Mouse (Mus musculus): ENCODE measurements at regions not wholly inside any gene's neighbourhood (a gene's known extent, or its start where the extent isn't known, plus 50 kb on each side); places are given as distances from the start of the nearest gene placed in this dataset.

- TF ChIP-seq POLR2A (IDR thresholded peaks at IDR 0.05; ENCODE audit: insufficient read length, low read depth) = no peak
- TF ChIP-seq MAX (IDR thresholded peaks at IDR 0.05; ENCODE audit: low read depth) = no peak
- no peak for TF ChIP-seq E2F4 (IDR thresholded peaks at IDR 0.05; ENCODE audit: insufficient read depth)
- TF ChIP-seq SRF (IDR thresholded peaks at IDR 0.05; ENCODE audit: control insufficient read depth, insufficient read length, low read depth) = no peak
- no peak for TF ChIP-seq TCF12 (IDR thresholded peaks at IDR 0.05; ENCODE audit: insufficient read depth, poor library complexity, severe bottlenecking)
Observed at GRCm38 (mm10) chr1:42353096-42353495, 342.5 kb upstream of the Pou3f3 start.
